Mouse (Mus musculus): ENCODE data around the gene Upp1. TPM values are rescaled to one million over a fixed set of nuclear protein-coding genes. Genes with fewer than 3 reads are reported as not detected.

Upp1 gene
- polyA plus RNA-seq, 1 experiment from 2014 or later: 1.8 TPM

- Histone ChIP-seq H3K9ac (no peak overlapping the region), H3K36me3 (replicated peaks) (no peaks in the 10 kb centered on the region), H3K4me1 (replicated peaks) (no peaks in the 10 kb centered on the region), H3K27me3 (no peaks in the 10 kb centered on the region), H3K27ac (replicated peaks) (no peak overlapping the region), H3K4me2 (no peak overlapping the region), H3K4me3 (replicated peaks) (no peak overlapping the region), H3K9me3 (replicated peaks) (no peaks in the 10 kb centered on the region)
- no peak for ATAC-seq (ENCODE audit: insufficient read depth)
- 92% methylated on average over 2 of the region's 2 CpGs for WGBS (ENCODE audit: insufficient replicate concordance)
Observed at GRCm38 (mm10) chr11:9167331-9167730, 49.4 kb downstream of the Upp1 start.

- no peaks in the 10 kb centered on the region for H3K36me3 ChIP-seq (replicated peaks)
- no peaks in the 10 kb centered on the region for H3K4me1 ChIP-seq (replicated peaks)
- H3K9me3 ChIP-seq (replicated peaks): no peaks in the 10 kb centered on the region
- H3K4me3 ChIP-seq (replicated peaks): no peak overlapping the region
- 45% methylated on average over 1 of the region's 1 CpGs for WGBS (ENCODE audit: insufficient replicate concordance)
- ATAC-seq (ENCODE audit: insufficient read depth): no peak
- H3K27me3 ChIP-seq: no peaks in the 10 kb centered on the region
- H3K9ac ChIP-seq: no peak overlapping the region
- H3K27ac ChIP-seq (replicated peaks): no peak overlapping the region
- H3K4me2 ChIP-seq: no peak overlapping the region
Observed at GRCm38 (mm10) chr11:9181477-9181876, 63.6 kb downstream of the Upp1 start.

Other genes starting within 250 kb of the Upp1 start
- gene Pkd1l1, start 144.8 kb upstream of the Upp1 start, polyA plus RNA-seq (2015; fragmentation: Nextera tagmentation; extraction: Ambion mirVana): 0.05 and 0.08 TPM in 2 replicates
- gene Hus1, start 106.9 kb upstream of the Upp1 start, polyA plus RNA-seq (2015; fragmentation: Nextera tagmentation; extraction: Ambion mirVana): 6.8 and 7.9 TPM in 2 replicates
- 0.03 and 0.05 TPM in 2 replicates for gene Gm11992, start 69.5 kb upstream of the Upp1 start, polyA plus RNA-seq (2015; fragmentation: Nextera tagmentation; extraction: Ambion mirVana)
- gene Sun3, start 69.1 kb upstream of the Upp1 start, polyA plus RNA-seq (2015; fragmentation: Nextera tagmentation; extraction: Ambion mirVana): not detected in 2 replicates
- 0.22 and 0.29 TPM in 2 replicates for gene Abca13, start 73.8 kb downstream of the Upp1 start, polyA plus RNA-seq (2015; fragmentation: Nextera tagmentation; extraction: Ambion mirVana)